Mouse (Mus musculus): ENCODE measurements around the gene Actr1a. TPM values are rescaled to one million over a fixed set of nuclear protein-coding genes. Genes with fewer than 3 reads are reported as not detected.

The Actr1a gene
- polyA plus RNA-seq, 1 experiment = 188 TPM

GRCm38 (mm10) chr19:46362104-46362503 lies 33.4 kb downstream of the Actr1a start:
- TF ChIP-seq POLR2A (IDR thresholded peaks at IDR 0.05; ENCODE audit: extremely low read depth, insufficient read depth, low read length) (no peak), CTCF (IDR thresholded peaks at IDR 0.05; ENCODE audit: extremely low read depth, insufficient read depth, low read length) (no peak)
- Histone ChIP-seq H3K4me1 (ENCODE audit: control insufficient read depth, insufficient read depth, low read length) (no peaks in the 10 kb centered on the region), H3K4me3 (ENCODE audit: insufficient read depth, low read length) (no peak overlapping the region), H3K27ac (ENCODE audit: insufficient read depth, low read length) (no peak overlapping the region)

- no peaks in the 10 kb centered on the region for H3K4me1 ChIP-seq (ENCODE audit: control insufficient read depth, insufficient read depth, low read length)
- TF ChIP-seq POLR2A (IDR thresholded peaks at IDR 0.05; ENCODE audit: extremely low read depth, insufficient read depth, low read length) = no peak
- TF ChIP-seq CTCF (IDR thresholded peaks at IDR 0.05; ENCODE audit: extremely low read depth, insufficient read depth, low read length) = no peak
- no peak overlapping the region for H3K4me3 ChIP-seq (ENCODE audit: insufficient read depth, low read length)
- H3K27ac ChIP-seq (ENCODE audit: insufficient read depth, low read length) = no peak overlapping the region
Measured at GRCm38 (mm10) chr19:46358381-46358780, 37.2 kb downstream of the Actr1a start.

GRCm38 (mm10) chr19:46357344-46358280 lies 37.9 kb downstream of the Actr1a start:
- H3K27ac ChIP-seq (ENCODE audit: insufficient read depth, low read length) = no peak overlapping the region
- H3K4me1 ChIP-seq (ENCODE audit: control insufficient read depth, insufficient read depth, low read length) = no peaks in the 10 kb centered on the region
- H3K4me3 ChIP-seq (ENCODE audit: insufficient read depth, low read length) = peak overlapping the region; percentile 67
- TF ChIP-seq POLR2A (IDR thresholded peaks at IDR 0.05; ENCODE audit: extremely low read depth, insufficient read depth, low read length) (no peak), CTCF (IDR thresholded peaks at IDR 0.05; ENCODE audit: extremely low read depth, insufficient read depth, low read length) (no peak)

- H3K27ac ChIP-seq (ENCODE audit: insufficient read depth, low read length) = peak overlapping the region; percentile 61; the same call in 1 of the 2 replicates
- TF ChIP-seq CTCF (IDR thresholded peaks at IDR 0.05; ENCODE audit: extremely low read depth, insufficient read depth, low read length) = no peak
- peak; percentile 78 for TF ChIP-seq POLR2A (IDR thresholded peaks at IDR 0.05; ENCODE audit: extremely low read depth, insufficient read depth, low read length)
- peak overlapping the region; percentile 67 for H3K4me3 ChIP-seq (ENCODE audit: insufficient read depth, low read length)
- H3K4me1 ChIP-seq (ENCODE audit: control insufficient read depth, insufficient read depth, low read length) = no peaks in the 10 kb centered on the region
Measured at GRCm38 (mm10) chr19:46356701-46357138, 38.8 kb downstream of the Actr1a start.

- Histone ChIP-seq H3K4me1 (ENCODE audit: control insufficient read depth, insufficient read depth, low read length) (peaks cover 5% of the 10 kb centered on the region; the same call in 1 of the 2 replicates), H3K27ac (ENCODE audit: insufficient read depth, low read length) (peak within 1 kb of the TSS; percentile 61; the same call in 1 of the 2 replicates), H3K4me3 (ENCODE audit: insufficient read depth, low read length) (peak within 1 kb of the TSS; percentile 85)
- TF ChIP-seq CTCF (IDR thresholded peaks at IDR 0.05; ENCODE audit: extremely low read depth, insufficient read depth, low read length) = no peak
- TF ChIP-seq POLR2A (IDR thresholded peaks at IDR 0.05; ENCODE audit: extremely low read depth, insufficient read depth, low read length) = no peak
Measured at GRCm38 (mm10) chr19:46350168-46350932, 45.2 kb downstream of the Actr1a start, which contains the start of gene 2310034G01Rik. Gene 2310034G01Rik, minus strand, starts transcription at chr19:46350302.

GRCm38 (mm10) chr19:46349550-46349949 lies 46.0 kb downstream of the Actr1a start:
- no peak for TF ChIP-seq POLR2A (IDR thresholded peaks at IDR 0.05; ENCODE audit: extremely low read depth, insufficient read depth, low read length)
- TF ChIP-seq CTCF (IDR thresholded peaks at IDR 0.05; ENCODE audit: extremely low read depth, insufficient read depth, low read length) = no peak
- H3K4me1 ChIP-seq (ENCODE audit: control insufficient read depth, insufficient read depth, low read length) = peaks cover 5% of the 10 kb centered on the region; the same call in 1 of the 2 replicates
- H3K27ac ChIP-seq (ENCODE audit: insufficient read depth, low read length) = no peak overlapping the region
- H3K4me3 ChIP-seq (ENCODE audit: insufficient read depth, low read length) = peak overlapping the region; percentile 85

GRCm38 (mm10) chr19:46348761-46349458 lies 46.6 kb downstream of the Actr1a start:
- Histone ChIP-seq H3K27ac (ENCODE audit: insufficient read depth, low read length) (peak overlapping the region; percentile 96), H3K4me3 (ENCODE audit: insufficient read depth, low read length) (peak overlapping the region; percentile 85), H3K4me1 (ENCODE audit: control insufficient read depth, insufficient read depth, low read length) (peaks cover 5% of the 10 kb centered on the region; the same call in 1 of the 2 replicates)
- TF ChIP-seq CTCF (IDR thresholded peaks at IDR 0.05; ENCODE audit: extremely low read depth, insufficient read depth, low read length) = no peak
- peak; percentile 77 for TF ChIP-seq POLR2A (IDR thresholded peaks at IDR 0.05; ENCODE audit: extremely low read depth, insufficient read depth, low read length)

- H3K4me1 ChIP-seq (ENCODE audit: control insufficient read depth, insufficient read depth, low read length) = peaks cover 5% of the 10 kb centered on the region; the same call in 1 of the 2 replicates
- TF ChIP-seq POLR2A (IDR thresholded peaks at IDR 0.05; ENCODE audit: extremely low read depth, insufficient read depth, low read length) (no peak), CTCF (IDR thresholded peaks at IDR 0.05; ENCODE audit: extremely low read depth, insufficient read depth, low read length) (no peak)
- peak overlapping the region; percentile 96 for H3K27ac ChIP-seq (ENCODE audit: insufficient read depth, low read length)
- H3K4me3 ChIP-seq (ENCODE audit: insufficient read depth, low read length) = peak overlapping the region; percentile 85
Measured at GRCm38 (mm10) chr19:46347936-46348668, 47.4 kb downstream of the Actr1a start.
